Mouse (Mus musculus) left cerebral cortex, adult 8-10 months (tissue): ENCODE measurements around the gene Kcnk15. TPM values are rescaled to one million over a fixed set of nuclear protein-coding genes. Genes with fewer than 3 reads are reported as not detected.

Experiments used
- DNase-seq, 2 experiments: peaks; one replicate each; pipeline ENCODE4 v3.0.0; 2022; ENCODE audit warnings: low spot score in 2 of 2
- total RNA-seq, 4 experiments: library from RNA; stranded (reverse); gene quantifications; 2 replicates each; pipeline ENCODE4 v1.2.4; 2022

Gene Kcnk15
- total RNA-seq, 4 experiments from 2014 or later, result 0.19 to 0.27 (median 0.25) TPM

DNA sequence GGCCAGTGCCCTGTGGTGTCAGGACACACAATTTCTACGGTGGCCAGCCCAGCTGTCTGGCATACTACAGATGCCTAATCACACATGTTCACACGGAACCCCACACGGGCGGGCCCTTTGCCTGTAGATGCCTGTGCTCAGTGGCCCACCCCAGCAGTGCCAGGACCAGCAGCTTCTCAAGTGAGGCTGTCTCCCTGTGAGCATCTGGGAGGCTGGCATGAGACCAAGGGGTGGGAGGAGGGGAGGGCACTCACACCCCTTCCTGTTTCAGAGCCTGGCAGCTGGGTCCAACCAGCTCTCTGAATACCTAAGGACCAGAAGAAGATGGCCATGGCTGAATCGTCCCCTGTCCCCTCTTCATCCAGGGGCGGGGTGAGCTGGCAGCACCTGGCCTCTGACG, 22.0 kb downstream of the Kcnk15 start:
- peak in 1 of 2 experiments; percentile 53 for DNase-seq

DNA sequence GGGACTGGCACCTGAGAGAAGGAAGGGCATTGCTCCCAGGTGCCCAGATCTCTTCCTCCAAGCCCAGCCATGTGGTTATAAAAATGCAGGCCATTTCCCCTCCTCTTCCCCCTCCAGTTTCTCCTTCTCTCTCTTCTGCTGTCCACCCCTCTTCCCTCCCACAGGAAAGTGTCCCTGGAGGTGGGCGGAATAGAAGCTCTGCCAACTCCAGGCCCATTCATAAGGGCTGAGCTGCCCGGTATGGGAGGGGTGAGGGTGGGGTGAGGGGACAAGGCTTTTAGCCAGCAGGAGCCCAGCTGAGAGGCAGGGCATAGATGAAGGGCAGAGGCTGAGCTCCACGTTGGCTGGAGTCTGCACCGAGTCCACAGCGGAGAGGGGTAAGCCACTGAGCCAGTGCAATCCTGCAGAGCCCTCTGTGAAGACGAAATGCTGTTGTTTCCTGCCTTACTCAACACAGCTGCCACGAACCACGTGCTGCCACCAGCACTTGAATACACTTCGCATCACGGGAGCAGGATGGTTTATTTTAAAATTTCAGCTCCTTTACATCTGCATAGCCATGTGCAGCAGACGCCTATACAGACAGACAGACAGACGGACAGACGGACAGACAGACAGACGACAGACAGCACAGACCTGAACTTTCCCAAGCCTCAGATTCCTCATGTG, 23.5 kb downstream of the Kcnk15 start:
- no peak for DNase-seq

DNA sequence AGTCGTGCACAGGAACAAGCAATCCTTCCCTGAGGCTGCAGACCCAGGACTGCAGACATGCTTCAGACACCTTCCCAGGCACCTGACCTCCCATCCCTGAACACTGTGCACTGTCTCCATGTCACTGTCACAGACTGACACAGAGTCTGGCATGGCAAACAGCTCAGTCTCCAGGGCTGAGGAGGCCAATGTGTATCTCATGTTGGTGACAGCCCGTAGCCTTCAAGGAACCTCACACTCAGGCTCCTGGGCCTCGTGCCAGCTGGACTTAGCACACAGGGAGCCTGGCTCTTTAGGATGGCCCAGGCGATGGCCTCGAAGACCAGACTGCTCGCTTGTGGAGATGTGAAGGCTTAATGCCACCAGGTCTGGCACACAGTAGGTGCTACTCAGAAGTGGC, 27.4 kb downstream of the Kcnk15 start:
- no peak for DNase-seq

DNA sequence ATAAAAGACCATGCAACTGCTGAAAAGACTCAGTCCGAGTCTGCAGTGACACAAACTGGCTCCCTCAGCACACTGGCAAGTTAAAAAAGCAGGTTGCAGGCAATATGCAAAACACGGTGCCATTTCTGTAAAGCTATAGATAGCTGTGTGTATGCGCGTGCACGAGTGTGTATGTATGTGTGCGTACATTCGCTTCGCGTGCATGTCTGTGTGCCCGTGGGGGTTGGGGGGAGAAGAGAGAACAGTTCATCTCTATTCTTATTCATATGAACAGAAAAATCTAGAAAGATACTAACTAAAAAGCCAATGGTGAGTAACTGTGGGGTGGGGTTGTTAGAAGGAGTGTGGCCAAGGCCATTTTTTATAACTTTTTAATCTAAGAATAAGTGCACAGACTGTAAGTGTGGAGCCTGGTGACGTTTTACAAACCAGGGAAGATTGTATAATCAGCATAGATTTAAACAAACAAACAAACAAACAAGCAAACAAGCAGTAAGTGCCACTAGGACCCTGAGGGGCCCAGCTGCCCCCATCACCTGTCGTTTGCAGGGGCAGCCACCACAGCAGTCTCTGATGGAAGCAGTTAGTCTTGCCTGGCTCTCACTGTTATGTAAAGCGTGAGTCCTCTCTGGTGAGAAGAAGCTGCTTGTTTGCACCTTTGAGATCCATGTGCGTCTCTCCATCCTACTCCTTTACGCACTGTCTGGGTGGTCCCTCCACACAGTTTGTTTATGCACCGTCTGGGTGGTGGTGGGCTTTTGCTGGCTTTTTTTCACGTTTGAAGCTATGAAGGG, 29.6 kb downstream of the Kcnk15 start:
- DNase-seq, result no peak

DNA sequence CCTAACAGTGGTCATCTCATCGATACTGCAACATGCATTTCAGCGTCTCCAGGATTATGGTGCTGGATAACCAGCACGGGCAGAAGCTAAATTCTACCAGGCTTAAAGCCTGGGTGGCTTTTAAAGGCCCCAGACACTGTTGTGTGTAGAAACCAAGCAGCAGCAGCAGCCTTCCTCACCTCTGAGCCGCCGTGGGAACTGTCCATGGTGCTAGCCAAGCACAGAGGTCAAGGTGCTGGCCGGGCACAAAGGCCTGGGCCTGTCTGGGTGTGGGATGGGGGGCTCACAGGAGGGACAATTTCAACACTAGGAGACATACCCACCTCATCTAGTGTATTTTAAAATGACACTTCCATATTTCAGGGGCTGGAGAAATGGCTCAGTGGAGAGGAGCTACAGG, 36.0 kb downstream of the Kcnk15 start:
- DNase-seq, result no peak

DNA sequence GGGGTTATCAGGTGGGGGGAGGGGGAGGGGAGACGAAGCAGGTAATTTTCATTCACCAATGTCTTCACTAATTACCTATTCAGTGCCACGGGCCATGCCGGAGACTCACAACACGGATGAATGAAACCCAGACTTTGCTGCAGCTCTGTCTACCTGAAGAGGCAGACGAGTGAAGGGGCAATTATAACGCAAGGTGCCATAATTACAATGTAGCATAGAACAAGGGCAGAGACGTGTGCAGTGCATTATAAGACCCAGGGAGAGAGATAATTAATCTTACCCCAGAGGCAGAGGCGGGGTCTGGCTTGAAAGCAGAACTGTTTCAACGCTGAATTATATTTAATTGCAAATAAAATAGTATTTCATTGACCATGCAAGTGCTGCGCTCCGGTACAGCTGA, 37.1 kb downstream of the Kcnk15 start:
- DNase-seq, result no peak

DNA sequence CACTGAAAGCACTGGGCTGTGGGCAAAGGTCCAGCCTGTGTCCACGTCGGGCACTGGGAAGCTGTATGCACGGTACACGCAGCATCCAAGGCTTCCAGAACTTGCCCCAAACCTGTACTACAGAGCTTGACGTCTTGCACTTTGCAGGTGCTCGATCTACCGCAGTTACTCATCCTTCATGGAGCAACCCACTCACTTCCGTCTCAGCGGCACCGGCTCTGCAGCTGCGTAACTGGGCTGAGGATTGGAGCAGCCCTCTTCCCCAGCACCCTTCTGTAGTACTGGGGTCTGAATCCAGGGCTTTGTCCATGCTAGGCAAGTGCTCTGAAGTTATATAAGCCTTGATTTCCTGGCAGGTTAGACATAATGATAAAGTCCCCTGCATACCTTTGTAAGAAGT, 37.8 kb downstream of the Kcnk15 start:
- no peak for DNase-seq

DNA sequence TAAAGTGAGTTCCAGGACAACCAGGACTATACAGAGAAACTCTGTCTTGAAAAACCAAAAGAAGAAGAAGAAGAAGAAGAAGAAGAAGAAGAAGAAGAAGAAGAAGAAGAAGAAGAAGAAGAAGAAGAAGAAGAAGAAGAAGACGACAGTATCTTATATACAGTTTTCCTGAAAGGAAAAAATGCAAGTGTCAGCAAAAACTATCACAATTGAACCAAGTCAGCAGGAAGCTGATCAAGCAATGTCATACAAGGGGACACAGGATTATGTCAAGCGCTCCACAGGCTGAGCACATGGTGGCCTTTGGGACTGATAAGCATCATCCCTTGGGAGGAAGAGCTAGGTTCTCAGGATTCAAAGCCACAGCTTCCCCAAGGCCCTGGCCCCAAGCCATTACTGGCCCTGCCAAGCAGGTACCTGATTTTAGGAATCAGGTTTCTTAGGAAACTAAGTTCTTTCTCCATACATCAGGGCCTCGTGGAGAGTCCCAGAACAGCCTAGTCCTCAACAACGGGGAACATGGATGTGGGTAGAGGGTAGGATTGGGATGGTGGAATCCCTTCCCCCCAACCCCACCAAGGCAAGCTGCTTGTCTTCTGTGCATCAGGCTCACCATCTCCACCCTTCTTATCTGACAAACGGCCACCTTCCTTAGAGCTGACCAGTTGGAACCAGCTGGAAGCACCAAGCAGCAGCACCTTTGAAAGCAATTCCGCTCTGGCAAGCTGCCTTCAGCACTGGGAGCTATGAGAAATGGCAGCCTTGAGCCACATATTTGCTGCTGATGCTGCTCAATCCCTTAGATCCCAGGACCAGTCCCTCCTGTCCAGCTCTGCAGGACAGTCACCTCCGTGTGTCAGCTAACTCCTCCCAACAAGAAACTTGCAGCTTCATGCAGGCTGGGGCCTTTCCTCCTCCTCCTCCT, 40.3 kb downstream of the Kcnk15 start:
- no peak for DNase-seq

DNA sequence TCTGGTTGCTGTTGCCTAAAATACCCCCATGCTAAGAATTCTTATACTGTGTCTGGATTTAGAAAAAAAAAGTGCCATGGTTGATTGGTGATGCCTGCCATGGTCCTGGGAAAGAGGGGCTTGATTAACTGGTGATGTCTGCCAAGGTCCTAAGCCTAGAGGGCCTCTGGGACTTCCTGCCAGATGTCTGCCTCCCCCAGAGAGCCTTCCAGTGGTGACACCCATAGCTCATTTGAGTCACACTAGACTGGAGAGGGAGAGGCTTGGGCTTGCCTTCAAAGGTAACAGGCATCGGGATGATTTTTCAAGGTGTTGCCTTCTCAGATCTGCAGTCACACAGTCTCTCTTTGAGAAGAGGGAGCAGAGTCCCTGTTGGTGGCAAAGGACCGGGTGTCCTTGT, 41.7 kb downstream of the Kcnk15 start:
- DNase-seq, result no peak

DNA sequence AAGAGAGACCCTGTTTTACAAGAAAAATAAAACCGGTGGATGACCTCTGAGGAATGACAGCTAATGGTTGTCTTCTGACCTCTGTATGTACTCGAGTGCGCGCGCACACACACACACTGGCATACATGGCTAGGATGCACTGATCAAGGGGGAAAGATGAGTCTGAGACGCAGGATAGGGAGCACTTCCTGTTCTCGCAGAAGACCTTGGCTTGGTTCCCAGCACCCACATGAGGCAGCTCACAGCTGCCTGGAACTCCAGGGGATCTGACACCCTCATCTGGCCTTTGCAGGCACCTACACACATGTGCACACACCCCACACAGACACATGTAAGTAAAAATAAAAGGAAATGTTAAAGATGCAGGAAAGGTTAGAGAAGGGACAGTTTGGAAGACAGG, 43.6 kb downstream of the Kcnk15 start:
- no peak for DNase-seq

DNA sequence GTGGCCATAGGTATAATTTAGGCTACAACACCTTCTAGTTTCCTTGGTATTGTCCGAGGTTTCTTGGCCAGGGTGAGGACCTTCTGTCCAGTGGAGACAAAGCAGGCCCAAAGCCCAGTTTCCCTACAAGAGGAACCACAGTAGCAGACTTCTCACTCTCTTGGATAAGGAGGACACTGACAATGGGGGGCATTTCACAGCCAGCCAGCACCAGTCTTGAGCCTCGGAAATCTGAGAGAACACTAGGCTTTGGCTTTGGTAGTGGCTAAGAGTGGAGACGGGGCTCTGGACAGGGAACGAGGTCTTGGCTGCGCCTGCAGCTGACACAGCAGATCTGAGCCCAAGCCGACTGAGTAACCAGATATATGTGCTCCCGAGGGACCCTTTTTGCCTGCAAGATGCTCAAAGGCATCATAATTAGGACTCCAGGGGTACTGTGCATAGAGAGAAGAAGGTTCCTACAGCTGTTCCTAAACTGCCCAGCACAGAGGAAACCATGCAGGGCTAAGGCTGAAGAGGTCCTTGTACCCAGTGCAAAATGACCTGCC, 44.6 kb downstream of the Kcnk15 start:
- no peak for DNase-seq

DNA sequence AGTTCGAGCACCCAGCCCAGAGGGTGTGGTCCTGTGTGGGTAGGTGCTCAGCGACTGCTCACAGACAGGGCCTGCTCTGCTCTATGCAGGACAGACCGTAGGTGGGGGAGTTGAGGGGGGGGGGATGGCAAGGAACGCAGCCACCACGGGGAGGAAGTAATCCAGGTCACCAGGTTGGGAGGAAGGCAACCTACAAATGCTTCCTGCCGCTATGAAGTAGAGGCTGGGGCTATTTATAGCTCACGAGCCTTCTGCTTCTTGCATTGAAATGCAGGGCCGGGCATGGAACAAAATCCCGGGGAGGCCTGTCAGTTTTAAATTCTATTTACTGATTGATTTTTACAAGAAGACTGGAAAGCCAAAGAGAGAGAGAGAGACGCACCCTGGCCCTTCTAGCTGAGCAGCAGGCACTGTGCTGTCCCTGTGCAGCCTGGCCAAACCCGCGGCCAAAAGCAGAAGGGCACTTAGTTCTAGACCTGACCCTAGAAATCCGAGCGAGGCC, 46.5 kb downstream of the Kcnk15 start:
- no peak for DNase-seq

DNA sequence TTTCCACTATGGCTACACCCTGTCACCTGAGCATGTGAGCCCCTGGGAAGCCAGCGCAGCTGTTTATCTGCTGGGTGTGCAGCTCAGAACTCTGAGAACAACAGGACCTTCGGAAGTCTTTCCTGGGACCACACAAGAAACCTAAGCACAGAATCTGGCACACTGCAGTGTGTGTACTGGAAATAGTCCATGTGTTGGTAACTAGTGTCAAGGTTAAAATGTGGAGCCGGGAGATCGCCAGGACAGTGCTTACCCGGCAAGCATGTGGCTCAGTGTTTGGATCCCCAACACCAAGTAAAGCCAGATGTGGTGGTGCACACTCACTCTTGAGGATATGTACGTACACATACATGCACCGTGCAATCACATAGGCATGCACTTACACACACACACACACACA, 47.6 kb downstream of the Kcnk15 start:
- DNase-seq, result no peak

DNA sequence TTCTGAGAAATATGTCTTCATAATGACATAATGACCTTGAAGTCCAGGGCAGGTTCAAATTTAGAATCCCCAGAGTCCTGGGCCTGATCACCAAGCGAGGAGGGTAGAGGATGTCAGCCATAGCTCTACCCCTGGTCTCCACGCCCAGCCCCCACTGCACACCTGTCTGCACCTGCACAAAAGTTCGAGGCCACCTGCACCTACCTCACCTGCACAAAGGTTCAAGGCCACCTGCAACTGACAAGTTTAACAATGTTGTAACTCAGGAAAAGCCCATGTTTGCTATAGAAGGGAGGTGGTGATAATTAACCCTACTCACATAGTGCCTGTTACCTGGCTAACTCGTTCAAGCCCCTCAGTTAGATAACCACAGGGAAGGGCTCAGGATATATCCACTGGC, 49.0 kb downstream of the Kcnk15 start:
- no peak for DNase-seq

DNA sequence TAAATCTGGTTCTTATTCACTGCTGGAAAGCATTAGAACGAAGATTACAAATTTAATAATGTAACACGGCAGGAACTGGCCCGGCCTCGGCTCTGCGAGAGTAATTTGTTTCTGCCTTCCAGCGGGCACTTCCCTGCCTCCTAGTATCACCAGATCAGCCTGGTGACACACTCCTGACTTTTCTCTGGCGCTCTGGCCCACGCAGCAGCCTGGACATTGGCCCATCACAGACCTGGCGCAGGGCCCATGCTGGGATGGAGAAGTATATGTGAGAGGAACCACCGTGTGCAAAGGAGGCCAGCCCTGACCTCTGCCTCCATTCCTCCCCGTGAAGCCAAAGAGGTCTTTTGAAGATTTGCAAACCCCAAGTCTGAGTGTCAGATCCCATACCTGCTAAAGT, 50.0 kb downstream of the Kcnk15 start:
- no peak for DNase-seq

DNA sequence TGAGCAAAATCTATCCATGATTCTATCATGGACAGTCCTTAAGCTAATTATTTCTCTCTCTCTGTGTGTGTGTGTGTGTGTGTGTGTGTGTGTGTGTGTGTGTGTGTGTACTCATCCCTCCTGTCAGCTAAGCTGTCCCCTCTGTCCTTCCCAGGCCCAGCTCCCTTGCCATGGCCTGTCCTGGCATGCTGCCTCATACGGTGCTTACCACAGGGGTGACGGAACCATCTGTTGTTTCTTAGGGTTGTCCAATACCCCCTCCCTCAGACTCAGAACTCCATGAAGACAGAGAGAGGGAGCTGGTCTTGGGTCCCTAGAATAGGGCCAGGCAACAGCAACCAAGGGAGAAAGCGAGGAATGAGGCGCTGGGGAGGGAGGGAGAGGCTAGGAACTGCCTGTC, 50.9 kb downstream of the Kcnk15 start:
- no peak for DNase-seq

DNA sequence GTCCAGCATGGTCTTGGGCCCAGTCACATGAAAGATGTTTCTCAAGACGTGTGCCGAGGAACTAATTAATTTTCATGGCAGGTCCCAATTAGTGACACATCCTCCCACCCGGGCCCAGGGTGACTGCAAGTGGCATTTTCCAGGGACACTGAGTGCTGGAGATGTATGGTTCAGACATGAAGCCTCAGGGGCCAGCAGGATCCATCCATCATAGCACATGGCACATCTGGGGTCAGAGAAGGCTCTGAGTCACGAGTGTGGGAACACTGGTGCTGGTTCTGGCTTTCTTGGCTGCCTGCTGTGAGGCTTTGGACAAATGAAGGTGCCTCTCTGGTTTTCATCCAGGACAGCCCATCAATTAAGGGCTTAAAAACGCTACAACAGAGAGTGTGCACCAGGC, 53.7 kb downstream of the Kcnk15 start:
- DNase-seq, result no peak
